Mouse (Mus musculus) liver, embryonic 14 days (tissue): ENCODE results near the gene Vmn1r62. TPM values are rescaled to one million over a fixed set of nuclear protein-coding genes. Genes with fewer than 3 reads are reported as not detected.

Experiments
- polyA plus RNA-seq: library from polyadenylated mRNA; depleted of rRNA; stranded (reverse); fragments of >200 nt; gene quantifications from 2 replicates; pipeline ENCODE4 v1.2.3, GENCODE M21; 2012; rRNA removed

Gene Vmn1r62
- polyA plus RNA-seq = not detected in 2 replicates

GRCm38 (mm10) chr7:5673331-5673730 lies at the start of gene Vmn1r62:
TSS of gene Vmn1r62 (plus strand) at chr7:5673631.

Other genes starting within 250 kb of the Vmn1r62 start
- gene Vmn1r59, start 216.9 kb upstream of the Vmn1r62 start, polyA plus RNA-seq = not detected in 2 replicates
- gene Vmn2r28, start 179.7 kb upstream of the Vmn1r62 start, polyA plus RNA-seq = not detected in 2 replicates
- not detected in 2 replicates for gene Vmn1r60, start 126.3 kb upstream of the Vmn1r62 start, polyA plus RNA-seq
- gene Vmn1r61, start 60.3 kb upstream of the Vmn1r62 start, polyA plus RNA-seq = not detected in 2 replicates
- not detected in 2 replicates for gene Vmn1r63, start 131.8 kb downstream of the Vmn1r62 start, polyA plus RNA-seq
- gene Vmn1r64, start 210.9 kb downstream of the Vmn1r62 start, polyA plus RNA-seq = not detected in 2 replicates